Mouse (Mus musculus) bone marrow, adult 2 months (tissue): ENCODE measurements around the gene Acvr1.

Experiments
- CTCF ChIP-seq: fragments of 200-500 bp; IDR thresholded peaks from 2 replicates; pipeline ENCODE4 v1.5.1; 2011; ENCODE audit warnings: low read length, control low read depth; ENCODE audit not compliant: control insufficient read depth, insufficient read depth
- POLR2A ChIP-seq: fragments of 200-500 bp; IDR thresholded peaks from 2 replicates; pipeline ENCODE4 v1.6.1; 2011; ENCODE audit warnings: low read depth, mild to moderate bottlenecking, control low read depth, low read length, borderline replicate concordance; ENCODE audit not compliant: control insufficient read depth

- no peak for TF ChIP-seq POLR2A
- TF ChIP-seq CTCF = no peak
Measured at GRCm38 (mm10) chr2:58358132-58358460, 208.9 kb downstream of the Acvr1 start.
